Mouse (Mus musculus): ENCODE data around the gene Sh3pxd2a.

Gene Sh3pxd2a

GRCm38 (mm10) chr19:47279372-47279771 lies 184.8 kb downstream of the Sh3pxd2a start:
- no peak for DNase-seq (ENCODE audit: low spot score in 2 of 2)

- DNase-seq (ENCODE audit: low spot score in 2 of 2), result no peak
These were observed 187.5 kb downstream of the Sh3pxd2a start for GRCm38 (mm10) chr19:47276730-47277129.

GRCm38 (mm10) chr19:47270520-47270919 lies 193.7 kb downstream of the Sh3pxd2a start:
- no peak for DNase-seq (ENCODE audit: low spot score in 2 of 2)

GRCm38 (mm10) chr19:47269729-47270128 lies 194.5 kb downstream of the Sh3pxd2a start:
- DNase-seq (ENCODE audit: low spot score in 2 of 2), result no peak

- no peak for DNase-seq (ENCODE audit: low spot score in 2 of 2)
These were observed 197.1 kb downstream of the Sh3pxd2a start for GRCm38 (mm10) chr19:47267066-47267465.

- no peak for DNase-seq (ENCODE audit: low spot score in 2 of 2)
These were observed 198.0 kb downstream of the Sh3pxd2a start for GRCm38 (mm10) chr19:47266070-47266801.

GRCm38 (mm10) chr19:47264322-47265092 lies 199.7 kb downstream of the Sh3pxd2a start:
- DNase-seq (ENCODE audit: low spot score in 2 of 2), result peak; percentile 43 to 55

GRCm38 (mm10) chr19:47263621-47264020 lies 200.6 kb downstream of the Sh3pxd2a start:
- DNase-seq (ENCODE audit: low spot score in 2 of 2), result no peak

GRCm38 (mm10) chr19:47261196-47261595 lies 203.0 kb downstream of the Sh3pxd2a start:
- no peak for DNase-seq (ENCODE audit: low spot score in 2 of 2)

GRCm38 (mm10) chr19:47259581-47259980 lies 204.6 kb downstream of the Sh3pxd2a start:
- DNase-seq (ENCODE audit: low spot score in 2 of 2), result no peak

GRCm38 (mm10) chr19:47255919-47256318 lies 208.3 kb downstream of the Sh3pxd2a start:
- DNase-seq (ENCODE audit: low spot score in 2 of 2), result no peak

- DNase-seq (ENCODE audit: low spot score in 2 of 2), result no peak
These were observed 209.2 kb downstream of the Sh3pxd2a start for GRCm38 (mm10) chr19:47255036-47255435.

GRCm38 (mm10) chr19:47253053-47253628 lies 211.1 kb downstream of the Sh3pxd2a start:
- DNase-seq (ENCODE audit: low spot score in 2 of 2), result no peak

- no peak for DNase-seq (ENCODE audit: low spot score in 2 of 2)
These were observed 213.3 kb downstream of the Sh3pxd2a start for GRCm38 (mm10) chr19:47250931-47251330.

GRCm38 (mm10) chr19:47248906-47249568 lies 215.2 kb downstream of the Sh3pxd2a start:
- DNase-seq (ENCODE audit: low spot score in 2 of 2), result no peak

GRCm38 (mm10) chr19:47248296-47248695 lies 215.9 kb downstream of the Sh3pxd2a start:
- DNase-seq (ENCODE audit: low spot score in 2 of 2), result no peak

- no peak for DNase-seq (ENCODE audit: low spot score in 2 of 2)
These were observed 216.4 kb downstream of the Sh3pxd2a start for GRCm38 (mm10) chr19:47247791-47248190.

- DNase-seq (ENCODE audit: low spot score in 2 of 2), result no peak
These were observed 218.7 kb downstream of the Sh3pxd2a start for GRCm38 (mm10) chr19:47245512-47245911.

- DNase-seq (ENCODE audit: low spot score in 2 of 2), result no peak
These were observed 222.0 kb downstream of the Sh3pxd2a start for GRCm38 (mm10) chr19:47242227-47242626.

GRCm38 (mm10) chr19:47240957-47241356 lies 223.2 kb downstream of the Sh3pxd2a start:
- DNase-seq (ENCODE audit: low spot score in 2 of 2), result no peak

- no peak for DNase-seq (ENCODE audit: low spot score in 2 of 2)
These were observed 224.1 kb downstream of the Sh3pxd2a start for GRCm38 (mm10) chr19:47240076-47240475.

GRCm38 (mm10) chr19:47233087-47233486 lies 231.1 kb downstream of the Sh3pxd2a start:
- DNase-seq (ENCODE audit: low spot score in 2 of 2), result no peak
